Mouse (Mus musculus) embryonic fibroblast, embryonic 13.5 days (primary cell): ENCODE results near the gene Polr2l.

Source experiments
- CTCF ChIP-seq: IDR thresholded peaks from 2 replicates; pipeline ENCODE4 v1.5.1; 2011; ENCODE audit warnings: mild to moderate bottlenecking, control low read depth, low read length, moderate library complexity, borderline replicate concordance; ENCODE audit not compliant: insufficient read depth
- POLR2A ChIP-seq: IDR thresholded peaks from 2 replicates; pipeline ENCODE4 v1.6.1; 2011; ENCODE audit warnings: low read depth, mild to moderate bottlenecking, control low read depth, low read length, moderate library complexity

DNA sequence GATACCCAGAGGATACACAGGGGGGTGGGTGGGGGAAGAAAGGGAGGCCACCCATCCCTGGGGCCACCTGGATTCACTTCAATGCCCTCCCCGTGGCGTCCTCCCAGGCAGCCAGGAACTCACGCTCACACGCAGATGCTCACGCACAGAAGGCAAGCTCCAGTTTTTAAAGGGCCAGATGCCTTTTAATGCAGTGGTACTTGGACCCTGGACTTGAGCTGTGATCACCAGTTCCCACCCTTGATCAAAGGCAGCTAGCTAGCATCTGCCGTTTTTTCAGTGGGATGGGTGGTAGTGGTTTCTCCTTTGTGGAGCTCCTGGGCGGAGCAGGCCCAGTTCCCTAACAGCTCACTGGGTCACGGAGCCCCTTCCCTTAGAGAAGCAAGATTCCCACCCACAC is 40.5 kb downstream of the Polr2l start:
- no peak for TF ChIP-seq CTCF
- TF ChIP-seq POLR2A = peak; percentile 45; the same call in 1 of the 2 replicates
